12 mouse cellular contexts compared by ENCODE assay signal in genomic region chr14:31186656-31187055, GRCm38 (mm10). TPM values are rescaled to one million over a fixed set of nuclear protein-coding genes. Genes with fewer than 3 reads are reported as not detected.
A peak's percentile ranks its signal among the peaks of the same experiment; 100 is the strongest.
DNase-seq lines count a peak whose midpoint lies in the region; ATAC-seq lines count a peak whose summit lies in the region.
"Had no signal": no experiment of that assay in that cellular context is flagged by ENCODE, and none has a peak within 500 bp of the region (broad histone marks: within the 10 kb centered on the region; RNA-seq: fewer than 3 reads in every experiment).

No protein-coding gene starts in this region.

- no peak overlapping the region for H3K27ac ChIP-seq in kidney, embryonic 15.5 days
- H3K27ac ChIP-seq in midbrain, embryonic 13.5 days = no peak overlapping the region

- H3K4me2 ChIP-seq in kidney, embryonic 15.5 days = no peak overlapping the region
- no peak overlapping the region for H3K4me2 ChIP-seq in midbrain, embryonic 13.5 days (replicated peaks)

- 74% methylated on average over 4 of the region's 4 CpGs for WGBS in kidney, embryonic 15.5 days
- WGBS in midbrain, embryonic 13.5 days = 90% methylated on average over 4 of the region's 4 CpGs

- H3K9ac ChIP-seq in kidney, embryonic 15.5 days = no peak overlapping the region
- H3K9ac ChIP-seq in midbrain, embryonic 13.5 days (replicated peaks) = no peak overlapping the region

- peaks cover 100% of the 10 kb centered on the region for H3K36me3 ChIP-seq in kidney, embryonic 15.5 days
- peaks cover 99% of the 10 kb centered on the region for H3K36me3 ChIP-seq in midbrain, embryonic 13.5 days

- H3K4me3 ChIP-seq in kidney, embryonic 15.5 days (replicated peaks) = no peak overlapping the region
- no peak overlapping the region for H3K4me3 ChIP-seq in midbrain, embryonic 13.5 days (replicated peaks)

- peak; percentile 81 for DNase-seq in kidney, adult 11 months
- peak; percentile 71 to 75 for DNase-seq in adrenal gland, postnatal 36 days
- peak; percentile 79 for DNase-seq in heart, postnatal 4 days
- DNase-seq in lung, postnatal 14 days = peak; percentile 67
- no peak for DNase-seq in gastrocnemius, adult 18-20 months (ENCODE audit: low spot score)
- DNase-seq: liver; retina, postnatal 1 day had no signal

- no peaks in the 10 kb centered on the region for H3K27me3 ChIP-seq in kidney, embryonic 15.5 days
- no peaks in the 10 kb centered on the region for H3K27me3 ChIP-seq in midbrain, embryonic 13.5 days
- H3K27me3 ChIP-seq: Patski had no signal

- H3K9me3 ChIP-seq in kidney, embryonic 15.5 days (replicated peaks) = no peaks in the 10 kb centered on the region
- H3K9me3 ChIP-seq in midbrain, embryonic 13.5 days = no peaks in the 10 kb centered on the region

- H3K4me1 ChIP-seq in kidney, embryonic 15.5 days = peaks cover 10% of the 10 kb centered on the region; the same call in 1 of the 2 replicates
- H3K4me1 ChIP-seq in midbrain, embryonic 13.5 days (replicated peaks) = peaks cover 16% of the 10 kb centered on the region

- no peak for ATAC-seq in kidney, embryonic 15.5 days (replicated peaks; ENCODE audit: low FRiP score)
- ATAC-seq in megakaryocyte-erythroid progenitor cell, adult 5-6 weeks (replicated peaks; ENCODE audit: low FRiP score, low TSS enrichment, poor library complexity, severe bottlenecking) = no peak
- no peak for ATAC-seq in midbrain, embryonic 13.5 days
- ATAC-seq: Patski had no signal

RNA-seq across cellular contexts. Expression of gene Stab1, which starts 18.2 kb away (rescaled TPM):
- polyA plus RNA-seq in kidney, embryonic 15.5 days (2015; fragmentation: Nextera tagmentation; extraction: Ambion mirVana) = 32.6 and 40.6 TPM in 2 replicates
- total RNA-seq in adrenal gland, postnatal 36 days (2021) = 10 to 100 TPM; 61.7 to 88.5 TPM
- 10 to 100 TPM; 77.1 to 84.3 TPM for total RNA-seq in heart, postnatal 4 days (2021)
- 0.20 and 0.37 TPM in 2 replicates for total RNA-seq in megakaryocyte-erythroid progenitor cell, adult 5-6 weeks (2014; fragmentation: Nextera tagmentation)
- total RNA-seq in megakaryocyte-erythroid progenitor cell, adult 5-6 weeks (2017) = not detected in 2 replicates
- 10 to 100 TPM in 1 of 2 experiments, 1 to 10 TPM in 1; 9.7 to 16.7 TPM for total RNA-seq in gastrocnemius, adult 18-20 months (2021)
- polyA plus RNA-seq in midbrain, embryonic 13.5 days (2015; fragmentation: Nextera tagmentation; extraction: Ambion mirVana) = 19.8 and 23.2 TPM in 2 replicates
- total RNA-seq: hematopoietic stem cell, adult 5-6 weeks had no signal

RNA-seq across cellular contexts. Expression of gene Tnnc1, which starts 21.5 kb away (rescaled TPM):
- polyA plus RNA-seq in kidney, embryonic 15.5 days (2015; fragmentation: Nextera tagmentation; extraction: Ambion mirVana) = 19.5 and 33.2 TPM in 2 replicates
- 1 to 10 TPM in 1 of 2 experiments, under 1 TPM in 1; 0.76 to 1.5 TPM for total RNA-seq in adrenal gland, postnatal 36 days (2021)
- total RNA-seq in heart, postnatal 4 days (2021) = 1,000 to 10,000 TPM; 5,292 to 5,773 TPM
- 1.8 TPM in 1 of 2 replicates, not detected in the other for total RNA-seq in megakaryocyte-erythroid progenitor cell, adult 5-6 weeks (2014; fragmentation: Nextera tagmentation)
- not detected in 2 replicates for total RNA-seq in megakaryocyte-erythroid progenitor cell, adult 5-6 weeks (2017)
- 100 to 1,000 TPM; 566 to 705 TPM for total RNA-seq in gastrocnemius, adult 18-20 months (2021)
- polyA plus RNA-seq in midbrain, embryonic 13.5 days (2015; fragmentation: Nextera tagmentation; extraction: Ambion mirVana) = 1.1 and 1.9 TPM in 2 replicates
- total RNA-seq: hematopoietic stem cell, adult 5-6 weeks had no signal

RNA-seq across cellular contexts. Expression of gene Nisch, which starts 30.1 kb away (rescaled TPM):
- 351 and 428 TPM in 2 replicates for polyA plus RNA-seq in kidney, embryonic 15.5 days (2015; fragmentation: Nextera tagmentation; extraction: Ambion mirVana)
- total RNA-seq in adrenal gland, postnatal 36 days (2021) = 100 to 1,000 TPM; 265 to 294 TPM
- total RNA-seq in heart, postnatal 4 days (2021) = 100 to 1,000 TPM; 301 to 310 TPM
- total RNA-seq in megakaryocyte-erythroid progenitor cell, adult 5-6 weeks (2014; fragmentation: Nextera tagmentation) = 144 and 164 TPM in 2 replicates
- total RNA-seq in megakaryocyte-erythroid progenitor cell, adult 5-6 weeks (2017) = 67.7 and 77.9 TPM in 2 replicates
- total RNA-seq in gastrocnemius, adult 18-20 months (2021) = 10 to 100 TPM; 52.3 to 59.6 TPM
- 354 and 385 TPM in 2 replicates for polyA plus RNA-seq in midbrain, embryonic 13.5 days (2015; fragmentation: Nextera tagmentation; extraction: Ambion mirVana)

RNA-seq across cellular contexts. Expression of gene Sema3g, which starts 31.0 kb away (rescaled TPM):
- 3.7 and 3.8 TPM in 2 replicates for polyA plus RNA-seq in kidney, embryonic 15.5 days (2015; fragmentation: Nextera tagmentation; extraction: Ambion mirVana)
- total RNA-seq in adrenal gland, postnatal 36 days (2021) = 1 to 10 TPM; 5.7 to 9.6 TPM
- total RNA-seq in heart, postnatal 4 days (2021) = 10 to 100 TPM in 1 of 2 experiments, 1 to 10 TPM in 1; 9.2 to 11.4 TPM
- total RNA-seq in megakaryocyte-erythroid progenitor cell, adult 5-6 weeks (2014; fragmentation: Nextera tagmentation) = not detected in 2 replicates
- not detected in 2 replicates for total RNA-seq in megakaryocyte-erythroid progenitor cell, adult 5-6 weeks (2017)
- total RNA-seq in gastrocnemius, adult 18-20 months (2021) = 1 to 10 TPM; 5.8 to 7.0 TPM
- 0.76 and 0.83 TPM in 2 replicates for polyA plus RNA-seq in midbrain, embryonic 13.5 days (2015; fragmentation: Nextera tagmentation; extraction: Ambion mirVana)

RNA-seq across cellular contexts. Expression of gene Nt5dc2, which starts 55.8 kb away (rescaled TPM):
- polyA plus RNA-seq in kidney, embryonic 15.5 days (2015; fragmentation: Nextera tagmentation; extraction: Ambion mirVana) = 373 and 384 TPM in 2 replicates
- 10 to 100 TPM; 24.0 to 29.3 TPM for total RNA-seq in adrenal gland, postnatal 36 days (2021)
- total RNA-seq in heart, postnatal 4 days (2021) = 10 to 100 TPM; 91.8 to 93.8 TPM
- 82.3 and 91.5 TPM in 2 replicates for total RNA-seq in megakaryocyte-erythroid progenitor cell, adult 5-6 weeks (2014; fragmentation: Nextera tagmentation)
- total RNA-seq in megakaryocyte-erythroid progenitor cell, adult 5-6 weeks (2017) = 49.2 and 87.0 TPM in 2 replicates
- 1 to 10 TPM in 1 of 2 experiments, under 1 TPM in 1; 0.57 to 1.3 TPM for total RNA-seq in gastrocnemius, adult 18-20 months (2021)
- polyA plus RNA-seq in midbrain, embryonic 13.5 days (2015; fragmentation: Nextera tagmentation; extraction: Ambion mirVana) = 280 and 317 TPM in 2 replicates

Comparison
In these comparisons a context has a peak if more than half of its experiments do, and no peak if none do; other contexts are left out.
1. RNA of gene Stab1, which starts 18.2 kb away (total RNA-seq): 61.7 to 88.5 TPM in adrenal gland, postnatal 36 days, 77.1 to 84.3 TPM in heart, postnatal 4 days and 9.7 to 16.7 TPM in gastrocnemius, adult 18-20 months; 0.20 to 0.37 TPM in megakaryocyte-erythroid progenitor cell, adult 5-6 weeks; every median in the first group is over 4 times any median in the second.
2. RNA of gene Tnnc1, which starts 21.5 kb away (total RNA-seq): 5,292 to 5,773 TPM in heart, postnatal 4 days and 566 to 705 TPM in gastrocnemius, adult 18-20 months; 1.8 TPM in megakaryocyte-erythroid progenitor cell, adult 5-6 weeks and 0.76 to 1.5 TPM in adrenal gland, postnatal 36 days; every median in the first group is over 100 times any median in the second.